Mouse (Mus musculus) left cerebral cortex, postnatal 10 days (tissue): ENCODE results near the gene Gm10491. TPM values are rescaled to one million over a fixed set of nuclear protein-coding genes. Genes with fewer than 3 reads are reported as not detected.
A peak's percentile ranks its signal among the peaks of the same experiment; 100 is the strongest.

Experiments
- DNase-seq, 2 experiments: peaks; one replicate each; pipeline ENCODE4 v3.0.0; 2021 to 2022; ENCODE audit warnings: low spot score in 2 of 2, mixed read lengths in 1 of 2; ENCODE audit errors: extremely low spot score in 1 of 2
- intact Hi-C: fragments of 180-260 bp; cut with DNase I; formaldehyde crosslinking; loops from one replicate; pipeline ENCODE4 v1.15.1; 2025
- total RNA-seq, 2 experiments: library from RNA; stranded (reverse); gene quantifications; 2 replicates each; pipeline ENCODE4 v1.2.3; 2021

Gm10491 gene
- total RNA-seq, 2 experiments from 2014 or later = not detected

DNA sequence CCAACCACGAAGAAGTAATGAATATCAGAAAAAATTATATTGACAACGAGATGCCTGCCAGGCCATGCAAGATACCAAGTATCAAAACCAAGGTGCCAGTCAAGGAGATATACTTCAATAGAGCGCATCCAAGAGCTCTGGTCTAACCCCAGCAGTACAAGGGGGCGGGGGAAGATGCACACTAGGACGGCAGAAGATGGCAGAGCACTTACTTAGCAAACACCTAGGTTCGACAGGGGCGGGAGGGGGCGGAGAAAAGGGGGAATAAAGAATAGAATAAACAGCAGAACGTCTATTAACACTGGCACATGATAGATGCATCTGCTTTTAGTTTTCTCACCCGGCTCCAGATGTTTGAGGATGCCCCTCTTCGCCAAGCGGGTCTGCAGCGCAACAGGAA lies 9.4 kb downstream of the Gm10491 start:
- intact Hi-C loops = no loop called here
- DNase-seq = no peak

DNA sequence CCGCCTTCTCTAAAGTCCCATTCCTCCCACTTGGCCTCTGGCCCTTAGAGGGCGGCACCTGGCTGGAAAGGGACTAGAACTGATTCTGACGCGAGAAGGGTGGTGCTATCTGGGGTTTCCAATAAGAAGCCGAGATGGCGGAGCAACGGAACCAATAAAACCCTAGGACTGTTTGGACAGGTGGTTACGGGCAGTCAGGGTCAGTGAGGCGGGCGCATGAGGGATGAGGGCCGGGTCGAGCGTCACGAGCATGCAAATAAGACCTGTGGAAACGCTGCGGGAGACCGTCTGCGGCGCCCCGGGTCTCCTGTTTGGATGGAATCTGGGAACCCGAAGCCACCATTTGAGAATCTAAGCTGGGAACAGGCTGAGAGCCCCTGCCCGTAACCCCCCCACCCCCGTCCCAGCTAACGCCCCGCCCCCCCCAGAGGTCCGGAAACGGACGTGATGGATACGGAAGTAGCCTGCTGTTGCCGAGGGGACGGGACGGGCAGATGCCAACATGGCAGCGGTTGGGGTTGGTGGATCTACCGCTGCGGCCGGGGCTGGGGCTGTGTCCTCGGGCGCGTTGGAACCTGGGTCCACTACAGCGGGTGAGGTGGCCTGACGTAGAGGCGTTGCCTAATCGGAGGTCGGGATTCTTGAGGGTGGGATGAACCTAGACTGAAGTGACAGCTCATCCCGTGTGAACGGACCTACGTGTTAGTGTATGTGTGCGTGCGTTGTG lies 23.6 kb downstream of the Gm10491 start, which contains the start of gene Slc35a2:
Gene Slc35a2 (plus strand): TSS at position 188 of the 727 bp plus-strand sequence.
- peak; percentile 73 to 86 for DNase-seq
- intact Hi-C loops = no loop called here

DNA sequence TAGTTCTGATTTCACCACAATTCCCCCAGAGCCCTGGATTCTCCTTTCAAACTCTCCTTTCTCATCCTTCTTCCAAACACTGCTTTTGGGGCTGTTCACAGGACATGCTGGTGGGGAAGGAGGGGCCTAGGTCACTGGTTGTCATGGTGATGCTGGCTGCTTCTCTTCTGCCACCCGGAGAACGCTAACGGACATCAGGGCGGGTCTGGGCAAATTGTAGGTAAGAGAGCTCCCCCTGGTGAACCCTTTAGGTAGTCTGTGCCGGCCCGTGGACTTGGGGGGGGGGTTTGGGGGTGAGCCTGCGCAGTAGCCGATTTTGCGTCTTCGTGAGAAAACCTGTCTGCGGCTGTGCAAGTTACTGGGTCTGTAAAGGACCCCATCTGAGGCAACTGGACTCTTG lies 27.8 kb downstream of the Gm10491 start:
- intact Hi-C loops = no loop called here

DNA sequence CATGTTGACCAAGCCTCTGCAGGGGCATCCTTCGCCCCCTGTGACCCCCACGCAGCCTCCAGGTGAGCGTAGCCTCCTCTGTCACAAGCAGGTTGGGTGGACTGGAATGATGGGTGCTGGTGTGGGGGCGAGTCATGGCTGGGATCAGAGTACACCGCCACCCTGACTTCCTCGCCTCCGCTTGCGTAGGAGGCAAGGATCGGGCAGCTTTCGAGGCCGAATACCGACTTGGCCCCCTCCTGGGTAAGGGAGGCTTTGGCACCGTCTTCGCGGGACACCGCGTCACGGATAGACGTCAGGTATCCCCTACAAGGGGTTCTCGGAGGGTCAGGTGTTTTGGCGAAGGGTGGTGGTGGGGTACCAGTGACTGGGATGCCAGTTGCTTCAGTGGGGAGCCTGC lies 29.1 kb downstream of the Gm10491 start:
- intact Hi-C loops = no loop called here
- peak in 1 of 2 experiments; percentile 39 for DNase-seq

More for the DNA sequence above, 27.8 kb downstream of the Gm10491 start:
- DNase-seq = peak; percentile 46 to 74

DNA sequence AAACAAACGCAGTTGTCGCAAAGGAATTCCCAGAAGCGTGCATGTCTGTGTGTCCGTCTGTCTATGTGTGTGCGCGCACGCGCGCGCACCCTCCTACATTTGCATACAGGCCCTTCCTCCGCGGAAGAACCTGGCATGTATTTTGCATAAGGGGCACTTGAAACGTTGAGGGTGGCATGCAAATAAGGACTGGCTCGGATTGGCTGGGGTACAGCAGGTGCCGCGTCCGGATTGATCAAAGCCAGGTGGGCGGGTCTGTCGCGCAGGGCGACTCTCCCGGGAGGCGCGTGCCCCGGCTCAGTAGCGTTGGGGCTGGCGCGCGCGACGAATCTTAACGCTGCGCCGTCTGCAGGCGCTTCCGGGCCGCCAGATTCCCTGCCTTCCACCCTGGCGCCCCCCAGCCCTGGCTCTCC lies 29.6 kb downstream of the Gm10491 start, which contains the start of gene Pim2:
Gene Pim2 (plus strand): TSS at position 256 of the 413 bp plus-strand sequence.
- DNase-seq = peak; percentile 83 to 89
- intact Hi-C loops = no loop called here

DNA sequence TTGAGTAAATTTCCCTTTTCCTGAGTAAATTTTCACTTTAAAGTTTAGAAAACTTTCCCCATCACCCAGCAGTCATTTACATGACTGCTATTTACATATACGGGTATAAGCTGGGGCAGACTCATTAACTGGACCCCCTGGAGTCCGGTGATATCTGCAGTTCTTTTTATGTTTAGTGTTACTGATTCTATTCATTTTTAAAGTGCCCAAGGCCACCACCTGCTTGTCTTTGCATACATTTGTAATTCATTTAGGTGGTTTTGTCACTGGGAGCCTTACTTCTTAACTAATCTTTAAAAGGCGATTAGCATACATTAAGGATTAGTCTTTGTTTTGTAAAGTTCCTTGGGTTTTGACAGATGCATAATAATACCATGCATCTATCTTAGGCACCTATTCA lies 37.8 kb downstream of the Gm10491 start:
- intact Hi-C loops = no loop called here
- DNase-seq = no peak

DNA sequence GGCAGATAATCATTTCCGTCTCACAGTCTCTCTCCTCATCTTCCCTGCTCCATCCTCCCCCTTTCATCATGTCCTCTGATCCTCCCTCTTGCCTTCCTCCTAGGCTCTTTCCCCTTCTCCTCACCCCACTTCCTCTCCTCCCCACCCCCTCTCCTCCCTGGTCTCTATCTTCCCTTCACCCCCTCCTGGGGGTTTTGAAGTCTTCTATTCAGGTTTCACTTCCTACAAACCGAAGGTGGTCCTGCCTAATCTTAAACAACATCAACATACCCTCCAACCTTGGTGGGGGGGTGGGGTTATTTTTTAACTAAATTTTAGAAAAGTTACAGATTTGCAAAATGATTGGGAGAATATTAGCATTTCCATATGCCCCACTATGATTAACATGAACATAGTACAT lies 39.1 kb downstream of the Gm10491 start:
- intact Hi-C loops = no loop called here

DNA sequence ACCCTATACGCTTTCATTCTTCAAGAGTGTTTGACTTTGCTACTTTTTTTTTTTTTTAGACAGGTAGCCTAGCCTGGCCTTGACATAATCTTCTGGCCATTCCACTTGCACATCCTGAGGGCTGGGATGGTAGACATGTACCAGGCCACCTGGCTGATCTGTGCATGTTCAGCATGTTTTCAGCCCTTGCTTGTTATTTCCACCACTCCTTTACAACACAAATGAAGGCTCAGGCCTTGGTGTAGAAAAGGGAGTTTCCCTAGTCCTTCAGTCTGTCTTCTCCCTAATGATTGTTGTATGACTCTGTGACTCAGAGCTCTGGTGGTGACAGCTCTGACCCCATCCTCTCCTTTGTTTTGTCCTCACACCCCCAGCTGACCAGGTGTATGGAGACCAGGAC lies 40.5 kb downstream of the Gm10491 start:
- DNase-seq = no peak
- intact Hi-C loops = no loop called here

More for the DNA sequence above, 39.1 kb downstream of the Gm10491 start:
- DNase-seq = no peak

DNA sequence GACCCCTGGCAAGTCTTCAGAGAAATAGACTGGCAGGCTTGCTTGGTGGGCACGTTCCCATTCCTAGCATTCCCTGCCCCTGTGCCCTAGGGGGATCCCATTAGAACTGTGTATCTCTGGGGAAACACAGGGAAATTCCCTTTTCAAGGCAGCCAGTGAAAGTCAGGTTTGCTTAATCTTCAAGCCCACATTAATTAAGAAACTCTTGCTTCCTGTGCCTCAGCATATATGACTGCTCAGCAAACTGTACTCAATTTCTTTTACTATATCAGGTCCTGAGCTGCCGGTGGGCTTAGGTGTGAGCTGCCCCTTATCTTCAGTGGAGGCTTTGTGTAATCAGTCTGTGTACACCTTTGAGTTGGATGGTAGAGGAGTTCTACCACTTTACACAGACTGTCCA lies 41.8 kb downstream of the Gm10491 start:
- no peak for DNase-seq
- intact Hi-C loops = no loop called here

DNA sequence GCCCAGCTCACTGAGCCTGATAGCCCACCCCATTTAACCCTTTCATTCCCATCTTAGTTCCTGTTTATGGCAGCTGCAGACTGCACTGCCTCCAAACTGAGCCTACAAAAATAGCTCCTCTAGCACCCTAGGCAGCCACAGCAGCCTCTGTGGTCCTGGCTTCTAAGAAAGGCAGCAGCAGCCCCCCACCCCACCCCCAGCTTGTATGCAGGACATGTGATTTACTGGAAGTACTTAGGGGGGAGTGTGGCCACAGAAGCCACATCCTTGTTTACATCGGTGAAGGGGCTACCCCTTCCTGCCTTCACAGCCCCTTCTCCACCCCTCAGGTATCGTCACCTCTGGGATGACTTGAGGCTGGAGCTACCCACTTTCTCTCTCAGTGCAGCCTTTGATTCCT lies 42.3 kb downstream of the Gm10491 start:
- no peak for DNase-seq
- intact Hi-C loops = no loop called here

DNA sequence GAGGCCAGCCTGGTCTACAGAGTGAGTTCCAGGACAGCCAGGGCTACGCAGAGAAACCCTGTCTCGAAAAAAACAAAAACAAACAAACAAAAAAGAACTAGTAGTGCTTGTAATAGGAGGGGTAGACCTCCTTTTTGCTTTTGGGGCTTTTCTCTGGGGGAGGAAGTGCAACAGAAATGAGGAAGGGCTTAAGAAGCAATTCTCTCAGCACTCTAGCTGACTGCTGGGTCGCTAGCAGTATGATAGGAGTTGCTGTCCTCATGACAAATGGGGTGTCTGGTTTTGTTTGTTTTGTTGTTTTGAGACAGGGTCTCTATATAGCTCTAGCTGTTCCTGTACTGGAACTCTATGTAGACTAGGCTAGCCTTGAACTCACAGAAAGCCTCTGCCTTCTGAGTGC lies 43.1 kb downstream of the Gm10491 start:
- no peak for DNase-seq
- intact Hi-C loops = no loop called here

DNA sequence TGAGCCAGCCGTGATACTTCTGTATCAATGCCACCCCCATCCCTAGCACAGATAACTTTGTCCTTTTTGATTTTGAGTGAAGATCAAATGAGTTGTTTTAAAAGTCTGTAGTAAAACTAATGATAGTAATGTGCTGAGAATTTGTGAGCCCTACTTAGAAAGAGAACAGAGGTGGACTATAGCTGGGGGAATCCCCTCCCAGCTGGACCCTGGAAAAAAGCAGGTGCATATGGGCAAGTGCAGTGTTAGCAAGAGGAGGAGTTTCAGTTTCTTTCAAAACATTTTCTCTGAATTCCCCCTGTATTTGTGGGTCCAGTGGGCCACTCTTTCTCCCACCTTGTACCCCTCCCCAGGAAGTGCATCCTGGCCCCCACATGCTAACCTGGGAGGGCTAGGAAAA lies 44.5 kb downstream of the Gm10491 start:
- intact Hi-C loops = no loop called here

DNA sequence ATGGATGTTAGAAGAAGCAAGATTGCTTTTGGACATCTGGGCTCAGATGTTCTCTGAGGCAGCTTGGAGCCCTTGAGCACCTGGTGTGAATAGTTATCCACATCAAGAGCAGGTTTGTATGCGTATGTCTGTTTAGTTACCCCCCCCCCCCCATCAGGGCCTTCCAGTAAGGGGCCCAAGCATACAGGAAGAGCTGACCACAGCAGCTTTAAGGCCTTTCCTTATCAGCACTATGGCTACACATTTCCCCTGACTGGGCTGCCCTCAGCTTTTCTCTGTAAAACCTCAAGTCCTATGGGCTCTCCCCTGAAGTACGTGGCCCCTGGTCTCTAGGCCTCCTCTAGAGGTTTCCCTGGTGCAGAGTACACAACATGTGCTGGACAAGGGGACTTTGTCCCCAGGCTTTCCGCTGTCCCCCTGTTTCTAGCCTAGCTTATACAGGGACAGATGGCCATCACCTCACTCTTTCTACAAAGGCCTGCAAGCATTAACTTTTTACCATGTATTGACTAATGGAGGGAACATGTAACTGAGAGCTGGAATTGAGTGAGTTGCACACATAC lies 48.4 kb downstream of the Gm10491 start:
- intact Hi-C loops = no loop called here
- DNase-seq = no peak

More for the DNA sequence above, 44.5 kb downstream of the Gm10491 start:
- DNase-seq = no peak

Other genes starting within 250 kb of the Gm10491 start
- 10 to 100 TPM; 15.6 to 18.1 TPM for gene Plp2, start 236.4 kb downstream of the Gm10491 start, total RNA-seq
- gene Magix, start 226.6 kb downstream of the Gm10491 start, total RNA-seq = under 1 TPM; 0.12 to 0.34 TPM
- 10 to 100 TPM; 37.1 to 39.3 TPM for gene Gpkow, start 210.7 kb downstream of the Gm10491 start, total RNA-seq
- 10 to 100 TPM; 38.5 to 43.3 TPM for gene Wdr45, start 193.5 kb downstream of the Gm10491 start, total RNA-seq
- under 1 TPM in 1 of 2 experiments, not detected in 1; 0.69 TPM for gene Gm45208, start 185.6 kb downstream of the Gm10491 start, total RNA-seq
- 100 to 1,000 TPM in 1 of 2 experiments, 10 to 100 TPM in 1; 97.3 to 105 TPM for gene Praf2, start 179.4 kb downstream of the Gm10491 start, total RNA-seq
- gene Ccdc120, start 156.9 kb downstream of the Gm10491 start, total RNA-seq = 10 to 100 TPM; 28.9 to 29.7 TPM
- 10 to 100 TPM; 30.0 to 35.6 TPM for gene Tfe3, start 145.3 kb downstream of the Gm10491 start, total RNA-seq
- gene Gripap1, start 118.1 kb downstream of the Gm10491 start, total RNA-seq = 10 to 100 TPM; 79.5 to 84.6 TPM
- gene Kcnd1, start 85.5 kb downstream of the Gm10491 start, total RNA-seq = 10 to 100 TPM; 10.9 to 11.3 TPM
- gene Otud5, start 66.5 kb downstream of the Gm10491 start, total RNA-seq = 10 to 100 TPM; 64.5 to 65.6 TPM
- 10 to 100 TPM; 43.7 to 44.9 TPM for gene Pim2, start 29.6 kb downstream of the Gm10491 start, total RNA-seq
- gene Slc35a2, start 23.8 kb downstream of the Gm10491 start, total RNA-seq = 10 to 100 TPM; 43.4 to 47.5 TPM
- gene Pqbp1, start 8.6 kb downstream of the Gm10491 start, total RNA-seq = 10 to 100 TPM; 77.7 to 81.3 TPM
- 10 to 100 TPM; 25.5 to 34.1 TPM for gene Timm17b, start 8.5 kb downstream of the Gm10491 start, total RNA-seq
- not detected for gene Gm10490, start 1.7 kb upstream of the Gm10491 start, total RNA-seq
- 100 to 1,000 TPM; 287 to 317 TPM for gene Pcsk1n, start 12.0 kb upstream of the Gm10491 start, total RNA-seq
- not detected for gene Eras, start 20.8 kb upstream of the Gm10491 start, total RNA-seq
- gene Hdac6, start 40.1 kb upstream of the Gm10491 start, total RNA-seq = 10 to 100 TPM; 59.7 to 65.0 TPM
- gene Gata1, start 70.2 kb upstream of the Gm10491 start, total RNA-seq = not detected
- under 1 TPM; 0.57 to 0.73 TPM for gene Glod5, start 110.7 kb upstream of the Gm10491 start, total RNA-seq
- gene Suv39h1, start 166.9 kb upstream of the Gm10491 start, total RNA-seq = 10 to 100 TPM; 34.3 to 36.7 TPM
- 1 to 10 TPM; 1.4 to 1.5 TPM for gene Was, start 182.7 kb upstream of the Gm10491 start, total RNA-seq
- 100 to 1,000 TPM; 231 to 242 TPM for gene Wdr13, start 225.1 kb upstream of the Gm10491 start, total RNA-seq
- 100 to 1,000 TPM; 268 to 306 TPM for gene Rbm3, start 238.0 kb upstream of the Gm10491 start, total RNA-seq